Mouse (Mus musculus) heart, postnatal 0 days (tissue): ENCODE data around the gene Ablim2.

Experiments
- CTCF ChIP-seq: IDR thresholded peaks from 2 replicates; pipeline ENCODE4 v1.5.1; 2016; ENCODE audit warnings: antibody characterized with exemption, control low read depth, low read depth
- EP300 ChIP-seq: IDR thresholded peaks from 2 replicates; pipeline ENCODE4 v1.6.1; 2016; ENCODE audit warnings: antibody characterized with exemption, low read depth

DNA sequence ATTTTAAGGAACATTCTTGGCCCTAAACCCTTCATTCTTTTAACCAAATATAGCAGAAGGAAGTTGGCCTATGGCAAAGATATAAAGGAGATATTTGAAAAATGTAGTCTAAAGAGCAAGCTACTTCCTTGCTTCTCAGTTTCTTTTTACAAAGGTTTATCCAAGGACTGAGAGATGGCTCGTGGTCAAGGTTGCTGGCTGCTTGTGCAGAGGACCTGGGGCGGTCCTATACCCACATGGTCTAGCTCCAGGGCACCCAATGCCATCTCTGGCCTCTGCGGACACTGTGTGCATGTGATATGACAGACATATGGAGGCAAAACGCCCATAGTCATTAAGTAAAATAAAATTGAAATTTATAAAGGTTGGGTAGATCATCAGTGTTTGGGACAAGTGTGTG, 138.2 kb downstream of the Ablim2 start:
- no peak for TF ChIP-seq CTCF
- no peak for TF ChIP-seq EP300
